Mouse (Mus musculus): ENCODE results near the gene Pitpnm1.

Gene Pitpnm1

GRCm38 (mm10) chr19:4091383-4091782 lies 8.4 kb upstream of the Pitpnm1 start:
- in situ Hi-C loops (cut with MboI; ENCODE audit: unreplicated experiment in 2 of 2), result loop anchor here (5.0 to 25.0 kb wide), 3 partner anchors 39 to 346 kb away; partner anchors contain the start of gene Rhod (in 1 of the 2)

GRCm38 (mm10) chr19:4092750-4093149 lies 7.0 kb upstream of the Pitpnm1 start:
- in situ Hi-C loops (cut with MboI; ENCODE audit: unreplicated experiment in 2 of 2), result loop anchor here (5.0 to 25.0 kb wide), 3 partner anchors 40 to 345 kb away; partner anchors contain the start of gene Rhod (in 1 of the 2)

GRCm38 (mm10) chr19:4093772-4094171 lies 6.0 kb upstream of the Pitpnm1 start:
- in situ Hi-C loops (cut with MboI; ENCODE audit: unreplicated experiment in 2 of 2), result loop anchor here (5.0 to 25.0 kb wide), 3 partner anchors 41 to 344 kb away; partner anchors contain the start of gene Rhod (in 1 of the 2)

- in situ Hi-C loops (cut with MboI; ENCODE audit: unreplicated experiment in 2 of 2), result loop anchor here (5.0 to 25.0 kb wide), 3 partner anchors 42 to 343 kb away; partner anchors contain the start of gene Rhod (in 1 of the 2)
These were observed 5.5 kb upstream of the Pitpnm1 start for GRCm38 (mm10) chr19:4094348-4094747.

GRCm38 (mm10) chr19:4094774-4095303 lies 5.0 kb upstream of the Pitpnm1 start:
- in situ Hi-C loops (cut with MboI; ENCODE audit: unreplicated experiment in 2 of 2), result loop anchor here (5.0 to 25.0 kb wide), 4 partner anchors 38 to 342 kb away; partner anchors contain the start of genes Gstp3 (in 1 of the 2) and Rhod (in 1 of the 2)

- in situ Hi-C loops (cut with MboI; ENCODE audit: unreplicated experiment in 2 of 2), result loop anchor here (5.0 to 25.0 kb wide), 3 partner anchors 39 to 341 kb away; partner anchors contain the start of genes Gstp3 (in 1 of the 2) and Rhod (in 1 of the 2)
These were observed 4.0 kb upstream of the Pitpnm1 start for GRCm38 (mm10) chr19:4095802-4096201.

GRCm38 (mm10) chr19:4096642-4097440 lies 3.0 kb upstream of the Pitpnm1 start, which contains the start of gene Cdk2ap2:
Gene Cdk2ap2 (plus strand): TSS chr19:4097182.
- in situ Hi-C loops (cut with MboI; ENCODE audit: unreplicated experiment in 2 of 2), result loop anchor here (5.0 to 25.0 kb wide), 3 partner anchors 40 to 340 kb away; partner anchors contain the start of genes Gstp3 (in 1 of the 2) and Rhod (in 1 of the 2)

- in situ Hi-C loops (cut with MboI; ENCODE audit: unreplicated experiment in 2 of 2), result loop anchor here (5.0 to 25.0 kb wide), 3 partner anchors 40 to 340 kb away; partner anchors contain the start of genes Gstp3 (in 1 of the 2) and Rhod (in 1 of the 2)
These were observed 2.4 kb upstream of the Pitpnm1 start for GRCm38 (mm10) chr19:4097441-4097825.

- in situ Hi-C loops (cut with MboI; ENCODE audit: unreplicated experiment in 2 of 2), result loop anchor here (5.0 to 25.0 kb wide), 3 partner anchors 41 to 339 kb away; partner anchors contain the start of genes Gstp3 (in 1 of the 2) and Rhod (in 1 of the 2)
These were observed 1.4 kb upstream of the Pitpnm1 start for GRCm38 (mm10) chr19:4098426-4098825.

GRCm38 (mm10) chr19:4099056-4099455 lies 742 bp upstream of the Pitpnm1 start:
- in situ Hi-C loops (cut with MboI; ENCODE audit: unreplicated experiment in 2 of 2), result loop anchor here (5.0 to 25.0 kb wide), 3 partner anchors 42 to 338 kb away; partner anchors contain the start of genes Gstp3 (in 1 of the 2) and Rhod (in 1 of the 2)

- in situ Hi-C loops (cut with MboI; ENCODE audit: unreplicated experiment in 2 of 2), result no loop called here
These were observed 992 bp downstream of the Pitpnm1 start for GRCm38 (mm10) chr19:4100718-4101261.

GRCm38 (mm10) chr19:4101466-4101865 lies 1.7 kb downstream of the Pitpnm1 start:
- in situ Hi-C loops (cut with MboI; ENCODE audit: unreplicated experiment in 2 of 2), result no loop called here

GRCm38 (mm10) chr19:4102049-4102448 lies 2.3 kb downstream of the Pitpnm1 start:
- in situ Hi-C loops (cut with MboI; ENCODE audit: unreplicated experiment in 2 of 2), result no loop called here

GRCm38 (mm10) chr19:4102626-4103025 lies 2.8 kb downstream of the Pitpnm1 start:
- in situ Hi-C loops (cut with MboI; ENCODE audit: unreplicated experiment in 2 of 2), result no loop called here

- in situ Hi-C loops (cut with MboI; ENCODE audit: unreplicated experiment in 2 of 2), result no loop called here
These were observed 3.5 kb downstream of the Pitpnm1 start for GRCm38 (mm10) chr19:4103294-4103693.

GRCm38 (mm10) chr19:4103792-4104191 lies 4.0 kb downstream of the Pitpnm1 start:
- in situ Hi-C loops (cut with MboI; ENCODE audit: unreplicated experiment in 2 of 2), result no loop called here

GRCm38 (mm10) chr19:4104675-4105194 lies 4.9 kb downstream of the Pitpnm1 start:
- in situ Hi-C loops (cut with MboI; ENCODE audit: unreplicated experiment in 2 of 2), result no loop called here

GRCm38 (mm10) chr19:4106654-4107053 lies 6.9 kb downstream of the Pitpnm1 start:
- in situ Hi-C loops (cut with MboI; ENCODE audit: unreplicated experiment in 2 of 2), result no loop called here

GRCm38 (mm10) chr19:4108535-4108934 lies 8.7 kb downstream of the Pitpnm1 start:
- in situ Hi-C loops (cut with MboI; ENCODE audit: unreplicated experiment in 2 of 2), result no loop called here

Data from v-Abl transformed pro-B cells (cell line).